9 mouse cellular contexts compared by ENCODE assay signal in genomic region chr6:53286389-53287037, GRCm38 (mm10). TPM values are rescaled to one million over a fixed set of nuclear protein-coding genes. Genes with fewer than 3 reads are reported as not detected.
DNase-seq lines count a peak whose midpoint lies in the region; ATAC-seq lines count a peak whose summit lies in the region.
"Had no signal": no experiment of that assay in that cellular context is flagged by ENCODE, and none has a peak within 500 bp of the region (broad histone marks: within the 10 kb centered on the region; RNA-seq: fewer than 3 reads in every experiment).

No protein-coding gene starts in this region.

- peak overlapping the region; percentile 90 for H3K27ac ChIP-seq in heart, embryonic 10.5 days
- no peak overlapping the region for H3K27ac ChIP-seq in kidney, embryonic 14.5 days (ENCODE audit: low read depth, low read length)
- no peak overlapping the region for H3K27ac ChIP-seq in stomach, embryonic 16.5 days (ENCODE audit: low read length)

- H3K9me3 ChIP-seq in heart, embryonic 10.5 days: no peaks in the 10 kb centered on the region
- no peaks in the 10 kb centered on the region for H3K9me3 ChIP-seq in kidney, embryonic 14.5 days (ENCODE audit: control insufficient read depth, low read length)
- H3K9me3 ChIP-seq in stomach, embryonic 16.5 days (replicated peaks; ENCODE audit: control insufficient read depth, low read length): no peaks in the 10 kb centered on the region

- H3K9ac ChIP-seq in kidney, embryonic 14.5 days (ENCODE audit: low read depth, low read length): no peak overlapping the region
- peak overlapping the region; percentile 67 for H3K9ac ChIP-seq in stomach, embryonic 16.5 days (ENCODE audit: low read length)

- peaks cover 33% of the 10 kb centered on the region; the same call in 1 of the 2 replicates for H3K4me1 ChIP-seq in heart, embryonic 10.5 days
- 0 out of 2 replicates have a peak, but pooled peaks cover 15% of the 10 kb centered on the region for H3K4me1 ChIP-seq in kidney, embryonic 14.5 days (ENCODE audit: control insufficient read depth, insufficient read depth, low read length)
- peaks cover 15% of the 10 kb centered on the region for H3K4me1 ChIP-seq in stomach, embryonic 16.5 days (ENCODE audit: control insufficient read depth, insufficient read depth, low read length)

- DNase-seq in lung, adult 18-20 months: peak; percentile 28 to 29
- no peak for DNase-seq in lung, postnatal 25 days (ENCODE audit: low spot score)
- DNase-seq in embryo, embryonic 9.5 days (ENCODE audit: extremely low spot score): peak; percentile 40
- peak; percentile 82 for DNase-seq in heart, embryonic 10.5 days (ENCODE audit: low spot score)
- peak; percentile 28 for DNase-seq in lung, postnatal 36 days
- DNase-seq in right cerebral cortex, adult 2 months (ENCODE audit: low spot score in 2 of 2): no peak

- no peaks in the 10 kb centered on the region for H3K36me3 ChIP-seq in heart, embryonic 10.5 days
- H3K36me3 ChIP-seq in kidney, embryonic 14.5 days (ENCODE audit: control insufficient read depth, insufficient read depth, low read length): no peaks in the 10 kb centered on the region
- H3K36me3 ChIP-seq in stomach, embryonic 16.5 days (ENCODE audit: control insufficient read depth, insufficient read depth, low read length): no peaks in the 10 kb centered on the region
- H3K36me3 ChIP-seq: G1E had no signal

- H3K4me2 ChIP-seq in kidney, embryonic 14.5 days (replicated peaks; ENCODE audit: low read depth, low read length): peak overlapping the region; percentile 89
- H3K4me2 ChIP-seq in stomach, embryonic 16.5 days (ENCODE audit: low read depth, low read length): peak overlapping the region; percentile 96

- WGBS in heart, embryonic 10.5 days: under 1% methylated on average over 20 of the region's 20 CpGs
- 5% methylated on average over 20 of the region's 20 CpGs for whole genome bisulfite sequencing in kidney, embryonic 14.5 days
- WGBS in stomach, embryonic 16.5 days: 7% methylated on average over 20 of the region's 20 CpGs

- peaks cover 36% of the 10 kb centered on the region for H3K27me3 ChIP-seq in heart, embryonic 10.5 days (ENCODE audit: insufficient read depth, poor library complexity, severe bottlenecking)
- peaks cover 45% of the 10 kb centered on the region for H3K27me3 ChIP-seq in kidney, embryonic 14.5 days (ENCODE audit: control insufficient read depth, insufficient read depth, low read length)
- peaks cover 26% of the 10 kb centered on the region for H3K27me3 ChIP-seq in stomach, embryonic 16.5 days (ENCODE audit: control insufficient read depth, insufficient read depth, low read length)

- peak overlapping the region; percentile 81 for H3K4me3 ChIP-seq in heart, embryonic 10.5 days
- peak overlapping the region; percentile 54 for H3K4me3 ChIP-seq in kidney, embryonic 14.5 days (ENCODE audit: low read length)
- H3K4me3 ChIP-seq in stomach, embryonic 16.5 days (replicated peaks; ENCODE audit: low read length): peak overlapping the region; percentile 63

- ATAC-seq in kidney, embryonic 14.5 days (ENCODE audit: low FRiP score, low TSS enrichment): 0 out of 2 replicates have a peak, but pooled peaks have one; percentile 4
- no peak for ATAC-seq in stomach, embryonic 16.5 days (ENCODE audit: insufficient read depth, low FRiP score)

RNA-seq across cellular contexts. Expression of gene Creb5, which starts 0.6 kb away (rescaled TPM):
- 15.4 and 20.5 TPM in 2 replicates for polyA plus RNA-seq in heart, embryonic 10.5 days (2016; fragmentation: Nextera tagmentation; extraction: Ambion mirVana)
- 2.7 and 4.2 TPM in 2 replicates for polyA plus RNA-seq in kidney, embryonic 14.5 days (2014; fragmentation: Nextera tagmentation; extraction: Ambion mirVana)
- 10.0 and 13.0 TPM in 2 replicates for polyA plus RNA-seq in stomach, embryonic 16.5 days (2015; fragmentation: Nextera tagmentation; extraction: Ambion mirVana)
- polyA plus RNA-seq: G1E had no signal

Comparison
In these comparisons a context has a peak if more than half of its experiments do, and no peak if none do; other contexts are left out.
1. DNase-seq: peak in lung, adult 18-20 months (2 of 2), embryo, embryonic 9.5 days (single experiment), heart, embryonic 10.5 days (single experiment) and lung, postnatal 36 days (single experiment); none in lung, postnatal 25 days (single experiment) and right cerebral cortex, adult 2 months (0 of 2).
2. Peak in every context shown above with its lines, with median percentiles within 50 percentile points of each other: H3K4me3 ChIP-seq.